Mouse (Mus musculus): ENCODE data around the gene Acad12.

The Acad12 gene

DNA sequence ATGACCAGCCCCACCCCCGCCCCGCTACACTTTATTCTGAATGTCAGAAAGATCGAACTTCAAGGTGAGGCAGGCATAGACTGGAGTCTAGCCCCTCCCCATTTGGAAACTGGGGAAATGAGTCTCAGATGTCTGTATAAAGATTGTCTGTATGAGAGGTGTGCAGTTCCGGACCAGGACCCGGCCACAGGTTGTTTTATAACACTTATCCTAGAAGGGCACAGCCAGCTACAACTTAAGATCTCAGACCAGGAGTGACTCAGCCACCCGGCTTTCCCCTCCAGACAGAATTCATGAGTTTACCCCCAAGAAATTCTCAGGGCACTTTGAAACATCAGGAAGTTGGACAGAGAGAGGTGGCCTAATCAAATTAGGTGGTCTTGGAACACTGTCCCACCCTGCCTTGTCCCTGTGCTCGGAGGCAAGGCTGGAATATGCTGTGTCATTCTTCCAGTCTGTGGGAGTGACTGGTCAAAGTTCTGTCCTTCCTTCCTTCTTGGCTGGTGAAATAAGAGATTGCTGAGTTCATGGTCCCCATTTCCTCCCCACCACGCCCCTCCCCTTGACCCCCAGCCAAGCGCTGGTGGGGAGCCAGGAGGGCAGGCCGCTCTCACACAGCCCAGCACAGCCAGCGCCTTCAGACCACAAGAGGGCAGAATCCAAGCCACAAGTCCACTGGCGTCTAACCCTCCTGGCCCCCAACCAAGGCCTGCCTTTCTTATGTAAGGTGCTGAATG is 34.8 kb downstream of the Acad12 start:
- DNase-seq (ENCODE audit: low spot score in 2 of 2), result no peak

DNA sequence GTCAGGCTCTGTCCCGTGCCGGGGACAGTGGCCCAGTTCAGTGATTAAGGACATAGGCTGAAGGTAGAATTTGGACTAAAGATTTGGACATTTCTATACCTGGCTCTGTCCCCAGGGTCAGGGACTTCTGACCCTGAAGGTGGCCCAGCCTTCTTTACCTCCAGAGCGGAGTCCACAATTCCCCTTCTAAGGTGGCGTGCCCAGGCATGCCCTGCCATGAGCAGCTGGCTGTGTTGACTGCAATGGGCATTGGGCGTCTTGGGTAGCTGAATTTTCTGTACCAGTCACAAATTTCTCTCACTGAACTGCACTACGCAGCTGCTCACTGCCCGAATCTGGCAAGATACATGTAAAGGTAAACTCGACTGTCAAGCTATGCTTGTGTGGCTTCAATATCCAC is 36.8 kb downstream of the Acad12 start:
- no peak for DNase-seq (ENCODE audit: low spot score in 2 of 2)

DNA sequence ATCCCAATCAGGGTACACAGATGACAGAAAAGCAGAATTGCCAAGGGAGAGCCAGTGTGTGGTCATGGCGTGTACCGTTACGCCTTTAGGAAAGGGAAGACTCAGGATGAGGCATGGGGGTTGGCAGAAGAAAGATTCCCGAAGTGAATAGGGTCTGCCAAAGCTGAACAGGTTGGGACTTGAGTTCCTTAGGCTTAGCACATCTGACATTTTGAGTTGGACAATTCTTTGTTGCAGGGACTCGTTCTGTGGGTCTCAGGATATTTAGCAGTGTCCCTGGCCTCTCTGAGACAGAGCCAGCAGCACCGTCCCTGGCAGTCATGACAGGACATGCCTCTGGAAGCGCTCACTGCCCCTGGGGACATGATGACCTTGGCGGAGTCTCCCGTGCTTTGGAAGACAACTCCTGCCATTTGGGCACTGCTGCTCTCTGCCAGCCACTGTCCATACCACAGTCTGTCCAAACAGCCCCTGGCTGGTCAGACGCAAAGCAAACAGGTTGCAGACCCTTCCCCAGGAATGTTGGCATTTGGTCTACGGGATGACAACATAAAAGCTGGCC is 41.7 kb downstream of the Acad12 start:
- DNase-seq (ENCODE audit: low spot score in 2 of 2), result no peak

DNA sequence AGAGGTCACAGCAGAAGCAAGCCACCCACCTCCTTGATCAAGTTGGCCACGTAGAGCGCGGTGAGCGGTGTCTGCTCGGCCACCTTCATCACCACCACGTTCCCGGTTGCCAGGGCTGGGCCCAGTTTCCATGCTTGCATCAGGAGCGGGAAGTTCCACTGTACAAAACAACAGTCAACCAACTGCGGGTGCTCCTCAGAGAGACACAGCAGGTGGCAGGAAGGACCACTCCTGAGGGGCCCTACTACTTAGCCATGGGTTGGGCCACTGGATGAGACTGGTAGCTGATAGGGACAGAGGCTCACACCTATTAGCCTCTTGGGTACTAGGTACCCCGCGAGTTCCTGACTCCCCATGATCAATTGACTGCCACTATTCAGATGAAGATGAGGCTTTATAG is 42.9 kb downstream of the Acad12 start:
- DNase-seq (ENCODE audit: low spot score in 2 of 2), result no peak

DNA sequence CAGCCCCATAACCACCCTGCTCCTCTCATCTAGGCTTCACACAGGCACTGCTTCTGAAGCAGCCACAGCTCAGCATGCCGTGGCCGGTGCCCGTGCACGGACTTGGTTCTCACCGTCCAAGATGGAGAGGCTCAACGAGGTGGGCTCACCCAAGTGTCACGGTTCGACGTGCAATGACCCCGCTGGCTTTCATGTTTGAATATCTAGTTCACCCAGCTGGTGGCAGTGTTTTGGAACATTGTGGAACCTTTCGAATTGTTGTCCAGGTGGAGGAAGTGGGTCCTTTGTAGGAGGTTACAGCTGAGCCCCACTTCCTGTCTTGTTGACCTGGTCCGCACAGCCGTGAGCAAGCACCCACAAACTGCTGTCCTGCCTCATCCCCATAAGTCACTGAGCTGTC is 44.6 kb downstream of the Acad12 start:
- peak; percentile 49 to 55 for DNase-seq (ENCODE audit: low spot score in 2 of 2)

DNA sequence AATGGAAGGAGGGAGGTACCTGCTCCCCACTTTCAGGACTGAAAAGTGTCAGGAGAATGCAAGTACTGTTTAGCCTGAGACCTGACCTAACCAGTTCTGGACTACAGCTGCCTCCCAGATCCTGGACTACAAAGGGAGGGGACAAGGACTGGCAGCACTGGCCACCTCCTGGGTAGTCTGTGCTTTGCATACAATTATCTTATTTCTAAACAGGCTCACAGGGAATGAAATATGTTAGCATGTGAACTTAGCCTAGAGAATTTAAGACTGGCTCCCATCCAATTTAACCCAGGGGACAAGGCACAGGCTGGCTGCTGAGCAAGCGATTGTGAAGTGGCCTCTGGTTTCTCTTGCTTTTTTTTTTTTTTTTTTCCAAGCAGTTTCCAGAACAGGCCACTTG is 48.0 kb downstream of the Acad12 start:
- no peak for DNase-seq (ENCODE audit: low spot score in 2 of 2)

DNA sequence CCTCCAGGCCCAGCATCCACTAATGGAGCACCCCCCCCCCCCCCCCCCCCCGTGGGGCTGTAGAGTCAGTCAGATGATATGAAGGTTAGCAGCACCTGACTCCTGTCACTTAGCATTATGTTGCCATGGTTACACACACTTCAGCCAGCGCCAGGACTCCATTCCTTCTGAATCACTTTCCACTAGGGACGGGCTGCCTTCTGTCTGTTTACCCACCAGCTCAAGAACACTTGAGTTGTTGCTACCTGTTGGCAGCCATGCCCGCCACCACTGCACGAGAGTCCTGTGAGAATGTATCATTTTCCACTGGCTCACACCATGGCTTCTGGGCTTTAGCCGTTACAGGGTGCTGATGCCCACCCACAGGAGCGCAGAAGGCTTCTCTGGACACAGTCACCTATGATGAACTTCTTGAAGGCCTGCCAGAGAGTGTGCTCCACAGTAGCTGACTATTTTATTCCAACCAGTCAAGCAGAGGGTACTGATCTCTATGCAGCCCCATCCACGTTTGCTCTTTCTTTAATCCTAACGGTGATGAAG is 48.8 kb downstream of the Acad12 start:
- no peak for DNase-seq (ENCODE audit: low spot score in 2 of 2)

DNA sequence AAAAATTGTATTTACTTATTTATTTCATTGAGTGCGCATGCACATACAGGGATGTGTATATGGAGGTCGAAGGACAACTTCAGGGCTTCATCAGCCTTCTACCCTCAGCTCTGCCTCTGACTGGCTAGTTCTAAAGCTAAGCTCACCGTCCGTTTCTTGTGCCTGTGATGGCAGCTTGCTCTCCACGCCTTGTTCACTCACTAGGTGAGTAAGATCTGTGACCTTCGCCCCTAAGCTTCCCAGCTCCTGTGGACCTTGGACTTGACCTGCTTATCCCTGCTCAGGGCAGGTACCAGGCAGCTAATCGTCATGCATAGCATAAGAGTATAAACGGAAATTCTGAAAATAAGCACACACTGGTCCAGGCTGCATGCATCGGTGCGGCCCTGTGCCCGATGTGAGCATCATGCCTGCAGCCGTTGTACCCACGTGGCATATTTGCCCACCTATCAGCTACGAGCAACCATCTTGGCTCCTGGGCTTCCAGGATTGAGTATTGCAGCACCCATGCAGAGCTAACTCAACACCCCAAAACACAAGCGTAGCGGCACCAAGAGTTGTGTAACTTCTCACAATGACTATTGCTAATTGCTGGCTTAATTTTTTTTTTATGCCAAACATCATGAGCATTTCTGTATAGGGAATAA is 52.6 kb downstream of the Acad12 start:
- DNase-seq (ENCODE audit: low spot score in 2 of 2), result no peak

DNA sequence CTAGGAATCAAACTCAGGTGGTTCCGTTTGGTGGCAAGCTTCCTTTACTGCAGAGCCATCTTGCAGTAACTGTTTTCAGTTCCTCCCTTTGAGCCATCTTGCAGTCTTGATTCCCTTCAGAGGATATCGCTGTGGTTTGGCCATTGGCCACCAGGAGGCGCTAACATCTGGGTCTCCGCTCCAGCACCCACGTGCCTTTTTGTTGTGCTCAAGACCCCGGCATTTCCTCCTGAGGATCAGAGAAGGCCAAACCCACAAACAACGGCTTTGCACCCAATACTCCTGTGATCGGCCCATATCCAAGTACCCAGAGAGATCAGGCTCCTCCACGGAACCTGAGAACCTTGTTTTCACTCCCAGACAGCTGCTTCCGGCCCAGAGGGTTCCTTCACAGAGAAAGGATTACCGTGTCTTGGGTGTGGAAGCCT is 54.3 kb downstream of the Acad12 start:
- DNase-seq (ENCODE audit: low spot score in 2 of 2), result peak; percentile 88 to 97

DNA sequence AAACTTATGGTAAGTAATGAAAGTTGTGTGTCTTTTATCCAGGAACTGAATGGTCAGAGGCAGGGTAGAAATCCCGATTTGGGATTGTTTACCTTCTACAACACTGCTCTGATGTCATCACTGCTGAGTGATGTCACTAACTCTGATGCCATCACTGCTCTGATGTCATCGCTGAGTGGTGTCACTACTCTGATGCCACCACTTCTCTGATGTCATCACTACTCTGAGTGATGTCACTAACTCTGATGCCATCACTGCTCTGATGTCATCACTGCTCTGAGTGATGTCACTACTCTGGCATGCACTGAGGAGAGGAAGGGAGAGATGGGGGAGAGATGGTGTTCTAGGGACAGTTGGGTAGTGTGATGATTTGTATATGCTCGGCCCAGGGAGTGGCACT is 56.3 kb downstream of the Acad12 start:
- DNase-seq (ENCODE audit: low spot score in 2 of 2), result no peak

DNA sequence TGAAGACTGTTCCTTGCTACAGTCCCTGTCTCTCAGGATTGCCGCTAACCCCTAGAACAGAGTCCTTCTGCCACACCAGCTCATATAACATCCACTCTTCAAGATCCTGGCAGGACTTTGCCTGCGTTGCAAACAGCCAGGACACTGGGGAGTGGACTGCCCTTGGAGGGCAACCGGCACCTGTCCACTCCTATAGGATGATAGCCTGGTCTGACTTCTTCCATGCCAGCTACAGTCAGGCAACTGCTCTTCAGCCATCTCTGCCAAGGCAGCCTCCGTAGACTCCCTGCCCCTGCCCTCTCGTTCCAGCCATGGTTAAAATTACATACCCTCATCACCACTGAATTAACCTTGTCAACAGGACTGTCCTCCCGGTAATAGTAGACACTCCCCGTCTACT is 69.5 kb downstream of the Acad12 start:
- no peak for DNase-seq (ENCODE audit: low spot score in 2 of 2)

DNA sequence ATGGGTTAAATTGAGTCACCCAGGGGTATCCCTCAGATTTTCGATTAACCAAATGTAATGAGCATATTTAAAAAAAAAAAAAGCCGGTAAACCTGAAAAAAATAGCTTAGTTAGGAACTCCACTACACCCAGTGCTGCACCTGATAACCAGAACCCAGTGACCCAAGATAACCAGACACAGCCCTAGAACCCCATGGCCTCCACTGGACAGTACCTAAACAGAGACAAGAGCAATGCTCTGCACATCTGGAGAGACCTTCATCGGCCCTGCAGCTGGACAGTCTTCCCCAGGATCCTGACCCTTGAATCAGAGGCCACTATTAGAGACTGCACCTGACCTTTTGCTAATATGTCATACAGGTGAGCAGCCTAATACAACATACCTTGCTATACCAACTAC is 71.7 kb downstream of the Acad12 start:
- DNase-seq (ENCODE audit: low spot score in 2 of 2), result no peak

Data from thymus, postnatal 10 days (tissue).